Mouse (Mus musculus) bone marrow, adult 2 months (tissue): ENCODE measurements around the gene Atp8a2.

Experiments used
- CTCF ChIP-seq: fragments of 200-500 bp; IDR thresholded peaks from 2 replicates; pipeline ENCODE4 v1.5.1; 2011; ENCODE audit warnings: low read length, control low read depth; ENCODE audit not compliant: control insufficient read depth, insufficient read depth
- POLR2A ChIP-seq: fragments of 200-500 bp; IDR thresholded peaks from 2 replicates; pipeline ENCODE4 v1.6.1; 2011; ENCODE audit warnings: low read depth, mild to moderate bottlenecking, control low read depth, low read length, borderline replicate concordance; ENCODE audit not compliant: control insufficient read depth

- TF ChIP-seq CTCF (no peak), POLR2A (no peak)
Measured at GRCm38 (mm10) chr14:60189771-60190170, 7.2 kb downstream of the Atp8a2 start.
